Mouse (Mus musculus) left cerebral cortex, postnatal 36 days (tissue): ENCODE measurements around the gene 4930550C14Rik. TPM values are rescaled to one million over a fixed set of nuclear protein-coding genes. Genes with fewer than 3 reads are reported as not detected.
A peak's percentile ranks its signal among the peaks of the same experiment; 100 is the strongest.

Source experiments
- DNase-seq, 2 experiments: peaks; one replicate each; pipeline ENCODE4 v3.0.0; 2021 to 2022; ENCODE audit warnings: low spot score in 2 of 2, mixed read lengths in 1 of 2
- intact Hi-C: fragments of 180-260 bp; cut with DNase I; formaldehyde crosslinking; loops from one replicate; pipeline ENCODE4 v1.15.1; 2025
- microRNA-seq: library from miRNA; unstranded; fragments of <30 nt; microRNA quantifications from one replicate; pipeline ENCODE4 v1.2.0, GENCODE M21; 2022
- total RNA-seq, 2 experiments: library from RNA; stranded (reverse); gene quantifications; 2 replicates each; pipeline ENCODE4 v1.2.3; 2021

The 4930550C14Rik gene
- total RNA-seq, 2 experiments from 2014 or later, result 0.30 to 1.2 TPM

DNA sequence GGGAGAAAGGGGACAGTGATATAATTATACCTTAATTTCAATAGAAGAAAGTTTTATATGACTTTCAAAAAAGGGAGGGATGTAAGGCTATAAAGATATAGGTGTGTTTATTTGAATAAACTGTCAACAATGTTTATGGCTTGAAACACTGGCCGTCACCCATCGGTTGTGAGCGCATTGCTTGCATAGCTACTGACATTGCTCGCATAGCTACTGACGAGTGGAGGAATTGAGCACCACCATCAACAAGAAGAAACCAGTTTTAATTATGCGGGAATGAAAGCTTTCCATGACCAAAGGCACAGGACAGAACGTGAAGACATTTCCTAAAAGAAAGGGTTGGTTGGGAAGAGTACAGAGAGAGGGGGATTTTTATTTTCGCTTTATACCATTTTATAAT is 979 bp upstream of the 4930550C14Rik start:
- no peak for DNase-seq
- intact Hi-C loops, result no loop called here

DNA sequence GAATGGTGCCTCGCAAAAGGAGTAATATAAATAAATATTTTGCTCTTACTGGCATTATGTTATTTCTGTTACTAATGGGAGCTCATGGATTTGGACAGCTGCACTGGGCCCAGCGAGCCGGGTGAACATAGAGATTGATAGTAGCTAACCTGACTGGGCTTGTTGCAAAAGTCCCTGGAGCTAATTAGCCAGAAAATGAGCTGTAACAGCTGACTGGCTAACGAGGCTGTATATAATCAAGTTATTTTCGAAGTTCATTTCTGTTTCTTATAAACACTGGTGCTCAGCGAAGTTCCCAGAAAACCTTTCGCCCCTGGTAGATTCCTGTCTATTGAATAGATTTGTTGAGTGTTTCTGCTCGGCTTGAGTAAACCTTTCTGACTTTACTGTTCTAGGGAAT is 866 bp downstream of the 4930550C14Rik start:
- no peak for DNase-seq
- intact Hi-C loops, result no loop called here

DNA sequence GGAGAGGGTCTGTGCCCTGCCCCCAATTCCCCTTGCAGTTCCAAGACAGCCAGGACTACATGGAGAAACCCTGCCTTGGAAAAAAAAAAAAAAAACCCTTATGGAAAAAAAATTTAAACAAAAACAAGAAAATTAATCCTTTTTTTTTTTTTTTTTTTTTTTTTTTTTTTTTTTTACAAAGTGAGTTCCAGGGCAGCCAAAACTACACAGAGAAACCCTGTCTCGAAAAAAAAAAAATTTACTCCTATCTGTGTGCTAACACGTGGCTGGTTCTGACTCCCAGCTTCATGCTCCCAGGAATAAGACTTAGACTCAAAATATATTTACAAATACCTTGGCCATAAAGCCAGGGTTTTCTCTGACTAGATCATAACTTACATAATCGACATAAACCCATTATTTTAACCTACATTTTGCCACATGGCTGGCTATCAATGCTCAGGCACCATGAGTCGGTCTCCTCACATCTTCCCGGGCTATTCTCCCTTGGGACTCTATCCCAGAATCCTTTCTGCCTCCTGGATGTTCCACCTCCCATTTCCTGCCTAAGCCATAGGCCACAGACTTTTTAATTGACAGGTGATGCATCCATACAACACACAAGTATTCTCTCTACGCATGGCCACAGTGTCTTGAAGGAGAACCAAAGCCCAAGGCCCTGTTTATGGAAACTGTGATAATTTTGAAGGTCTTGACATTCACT is 2.1 kb downstream of the 4930550C14Rik start:
- DNase-seq, result no peak
- intact Hi-C loops, result no loop called here

DNA sequence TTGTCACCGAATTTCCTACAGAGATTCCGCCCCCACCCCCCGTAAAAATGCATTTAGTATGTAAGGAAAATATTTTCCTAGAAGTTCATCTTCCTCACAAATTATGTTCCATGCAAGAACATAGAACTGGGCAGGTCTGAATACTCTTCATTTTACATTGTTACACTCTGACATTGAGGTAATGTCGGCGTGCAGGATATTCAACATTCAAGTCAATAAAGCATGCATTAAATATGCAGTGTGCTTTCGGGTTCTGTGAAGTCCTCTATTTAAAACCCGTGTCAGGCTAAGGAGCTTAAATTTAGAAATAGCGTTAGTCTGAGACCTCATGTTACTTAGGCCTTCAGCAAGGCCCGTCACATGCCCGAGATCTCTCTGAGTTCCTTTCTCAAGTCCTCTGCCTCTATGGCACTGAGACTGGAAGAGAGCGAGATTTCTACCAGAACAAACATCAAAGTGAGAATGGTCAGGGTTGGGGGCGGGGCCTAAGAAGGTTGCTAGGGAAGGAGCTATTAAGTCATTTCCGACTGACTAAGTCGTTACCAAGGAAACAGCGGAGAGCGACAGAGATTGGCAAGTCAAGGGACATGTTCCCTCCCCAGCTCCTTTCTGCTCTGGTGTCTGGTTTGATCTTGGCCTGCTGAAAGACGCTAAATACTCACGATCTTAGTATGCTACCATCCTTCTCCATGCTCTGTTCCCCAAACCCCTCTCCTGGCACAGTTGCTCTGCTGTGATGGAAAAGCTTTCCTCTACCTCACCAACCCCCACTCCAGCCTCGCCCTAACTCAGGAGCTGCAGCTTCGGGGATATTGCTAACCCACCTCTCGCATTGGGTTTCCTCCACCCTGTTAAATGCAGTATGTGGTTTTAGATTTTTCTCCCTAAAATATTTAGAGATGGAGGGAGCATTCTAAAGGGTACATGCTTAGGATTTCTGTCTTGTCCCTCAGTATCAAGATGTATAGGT is 2.9 kb downstream of the 4930550C14Rik start:
- peak; percentile 42 to 50 for DNase-seq
- intact Hi-C loops, result no loop called here

- intact Hi-C loops, result no loop called here
- DNase-seq, result no peak
Measured at GRCm38 (mm10) chr9:53408548-53408947, 6.4 kb downstream of the 4930550C14Rik start.

GRCm38 (mm10) chr9:53408953-53409361 is 6.8 kb downstream of the 4930550C14Rik start:
- intact Hi-C loops, result no loop called here
- no peak for DNase-seq

DNA sequence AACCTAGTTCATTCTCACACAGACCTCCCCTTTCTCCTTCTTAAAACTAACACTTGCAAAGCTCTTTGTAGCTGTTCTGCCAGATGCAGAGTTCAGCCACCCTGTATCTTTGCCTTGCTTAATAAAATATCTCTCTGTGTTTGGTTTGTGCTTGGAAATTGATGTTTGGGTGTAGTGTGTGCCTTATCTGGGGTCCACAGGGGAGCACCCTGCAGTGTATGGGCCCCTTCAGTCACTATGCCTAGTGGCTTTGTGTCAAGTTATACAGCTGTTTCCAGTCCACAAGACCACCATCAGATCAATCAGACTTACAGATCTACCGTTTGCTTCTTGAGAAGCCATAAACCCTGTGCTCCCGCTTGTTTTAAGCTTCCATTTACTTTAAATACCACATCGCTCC is 7.3 kb downstream of the 4930550C14Rik start:
- intact Hi-C loops, result no loop called here
- no peak for DNase-seq

DNA sequence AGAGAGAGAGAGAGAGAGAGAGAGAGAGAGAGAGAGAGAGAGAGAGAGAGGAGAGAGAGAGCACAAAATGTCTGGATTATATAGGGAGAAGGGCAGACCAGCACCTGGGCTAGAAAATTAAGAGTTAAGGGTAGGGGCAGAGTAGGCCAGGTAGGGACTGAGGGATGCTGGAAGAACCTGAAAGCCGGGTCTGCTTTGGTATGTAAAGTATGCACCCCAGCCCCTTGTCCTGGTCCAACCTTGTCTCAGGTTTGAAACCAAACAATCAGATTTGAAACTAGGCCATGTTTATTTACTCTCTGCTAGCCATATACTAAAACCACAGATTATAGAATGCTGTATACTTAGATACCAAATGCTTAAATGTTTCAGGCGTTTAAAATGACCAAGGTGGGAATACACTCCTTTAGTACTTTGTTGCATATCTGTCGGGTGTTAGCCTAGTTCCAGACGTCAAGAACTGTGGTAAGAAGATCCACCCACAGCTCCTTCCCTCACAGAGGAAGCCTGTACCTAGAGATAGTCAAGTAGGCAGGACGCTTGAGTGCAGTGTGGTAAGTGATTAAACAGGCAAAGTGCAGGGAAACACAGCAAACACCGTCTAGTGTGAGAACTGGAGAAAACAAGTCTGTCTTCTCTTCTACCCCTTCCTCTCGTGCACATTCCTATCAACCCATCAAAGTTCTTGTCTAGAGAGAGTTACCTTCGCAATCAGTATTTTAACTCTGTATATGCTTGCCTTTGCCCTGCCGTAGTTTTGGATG is 20.2 kb downstream of the 4930550C14Rik start:
- intact Hi-C loops, result no loop called here
- no peak for DNase-seq

GRCm38 (mm10) chr9:53426726-53427125 is 24.6 kb downstream of the 4930550C14Rik start:
- DNase-seq, result no peak
- intact Hi-C loops, result no loop called here

DNA sequence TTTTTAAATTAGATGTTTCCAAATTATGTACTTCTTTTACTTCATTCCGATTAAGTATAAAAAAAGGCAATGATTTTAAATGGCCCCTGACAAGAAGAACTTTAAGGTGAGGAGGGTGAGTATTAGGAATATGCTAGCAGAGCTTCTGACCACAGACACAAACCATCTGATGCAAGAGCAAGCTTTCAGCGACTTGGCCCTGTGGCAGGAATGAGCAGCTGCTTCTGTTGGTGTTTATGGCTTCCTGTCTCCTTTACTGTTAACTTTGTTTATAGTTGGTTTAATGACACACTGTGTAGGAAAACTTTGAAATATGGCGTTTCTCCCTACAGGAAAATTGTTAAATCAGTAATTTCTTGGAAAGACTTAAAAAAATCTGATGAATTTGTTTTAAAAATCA is 25.5 kb downstream of the 4930550C14Rik start:
- intact Hi-C loops, result no loop called here
- no peak for DNase-seq

GRCm38 (mm10) chr9:53435830-53436570 is 33.9 kb downstream of the 4930550C14Rik start:
- intact Hi-C loops, result no loop called here
- no peak for DNase-seq

GRCm38 (mm10) chr9:53450609-53451008 is 48.5 kb downstream of the 4930550C14Rik start:
- DNase-seq, result no peak
- intact Hi-C loops, result no loop called here

- intact Hi-C loops, result no loop called here
- DNase-seq, result no peak
Measured at GRCm38 (mm10) chr9:53452038-53452437, 49.9 kb downstream of the 4930550C14Rik start.

DNA sequence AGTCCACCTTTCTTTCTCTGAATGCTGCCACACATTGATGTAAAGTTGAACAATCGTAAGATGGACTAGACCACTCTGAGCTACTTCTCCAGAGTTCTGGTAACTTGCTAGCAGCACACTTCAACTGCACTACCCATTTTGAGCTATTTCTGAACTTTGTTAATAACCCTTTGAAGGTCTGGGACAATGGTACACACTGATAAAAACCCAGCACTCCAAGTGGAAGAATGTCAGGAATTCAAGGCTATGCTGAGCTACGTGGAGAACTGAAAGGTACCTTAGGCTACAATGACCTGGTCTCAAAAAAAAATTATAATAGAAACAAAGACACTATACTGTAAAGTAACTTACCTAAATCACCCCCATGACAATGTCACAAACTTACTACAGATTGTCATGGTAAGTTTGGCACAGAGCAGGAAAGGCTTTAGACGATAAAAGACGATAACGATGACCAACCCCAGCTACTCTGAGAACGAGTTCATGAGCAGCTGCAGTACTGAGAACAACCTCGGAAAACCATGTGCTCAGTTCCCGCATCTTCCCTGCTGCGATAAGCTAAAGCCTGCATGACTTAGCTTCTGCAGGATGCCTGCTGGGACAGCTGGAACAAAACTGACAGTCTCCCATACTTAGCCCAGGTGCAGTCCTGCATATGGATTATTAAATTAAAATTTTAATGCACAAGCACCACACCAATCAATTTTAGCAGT is 70.8 kb downstream of the 4930550C14Rik start:
- no peak for DNase-seq
- intact Hi-C loops, result no loop called here

Small RNA genes within 50 kb of the gene (microRNA-seq; reads per million reads assigned to microRNA genes)
- not detected for gene Mir130c

Other genes with a start within 250 kb of the 4930550C14Rik start
- gene Ddx10, start 154.3 kb upstream of the 4930550C14Rik start, total RNA-seq, result 10 to 100 TPM; 20.1 to 21.5 TPM
- 10 to 100 TPM; 26.8 to 29.0 TPM for gene Exph5, start 100.7 kb upstream of the 4930550C14Rik start, total RNA-seq
- 1 to 10 TPM; 6.1 to 6.6 TPM for gene Kdelc2, start 18.3 kb upstream of the 4930550C14Rik start, total RNA-seq
- 10 to 100 TPM; 13.2 to 18.5 TPM for gene Atm, start 134.4 kb downstream of the 4930550C14Rik start, total RNA-seq
- gene Npat, start 134.7 kb downstream of the 4930550C14Rik start, total RNA-seq, result 10 to 100 TPM; 16.7 to 19.9 TPM
- gene Acat1, start 208.1 kb downstream of the 4930550C14Rik start, total RNA-seq, result 10 to 100 TPM; 49.8 to 53.4 TPM